Mouse (Mus musculus) naive thymus-derived CD4-positive, alpha-beta T cell, adult 2 months (primary cell): ENCODE measurements around the gene Zan.

Source experiments
- DNase-seq: peaks from one replicate; pipeline ENCODE4 v3.0.0-alpha.2; 2011; ENCODE audit warnings: low read depth

The Zan gene

GRCm38 (mm10) chr5:137476964-137477363 is at the start of gene Zan:
Gene Zan (minus strand): TSS chr5:137477064.
- DNase-seq = no peak

DNA sequence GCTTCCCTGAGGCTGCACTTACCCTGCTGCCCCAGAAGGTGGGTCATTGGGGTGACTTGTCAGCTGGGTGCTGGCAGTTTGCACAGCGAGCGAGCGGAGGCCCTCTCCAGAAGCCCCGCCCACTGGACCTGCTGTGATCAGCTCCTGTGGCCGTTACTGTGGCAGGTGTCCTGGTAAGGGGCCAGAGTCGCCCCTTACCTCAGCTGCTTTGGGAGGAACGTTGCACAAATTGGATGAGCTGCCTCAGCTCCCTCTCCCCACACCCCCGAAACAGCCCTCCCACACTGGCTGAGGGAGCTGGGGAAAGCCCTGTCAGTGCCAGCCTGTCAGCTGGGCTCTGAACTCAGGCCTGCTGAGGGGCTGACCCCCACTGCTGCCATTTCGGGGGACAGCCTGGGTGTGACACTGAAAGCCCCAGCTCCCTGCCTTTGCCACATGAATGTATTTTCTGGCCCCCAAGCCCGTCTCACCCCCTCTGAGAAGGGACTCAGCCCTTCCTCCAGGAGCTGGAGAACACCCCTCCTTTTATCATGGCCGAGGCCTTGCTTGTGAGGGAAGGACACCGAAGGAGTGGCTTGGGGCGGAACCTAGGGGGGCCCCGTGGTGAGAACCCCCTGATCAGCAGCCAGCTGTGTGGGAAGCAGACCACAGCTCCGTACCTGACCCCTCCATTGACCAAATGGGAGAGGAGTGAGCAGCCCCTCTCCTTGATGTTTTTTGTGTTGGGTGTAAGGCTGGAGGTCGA is 49.5 kb upstream of the Zan start:
- peak; percentile 33 for DNase-seq

DNA sequence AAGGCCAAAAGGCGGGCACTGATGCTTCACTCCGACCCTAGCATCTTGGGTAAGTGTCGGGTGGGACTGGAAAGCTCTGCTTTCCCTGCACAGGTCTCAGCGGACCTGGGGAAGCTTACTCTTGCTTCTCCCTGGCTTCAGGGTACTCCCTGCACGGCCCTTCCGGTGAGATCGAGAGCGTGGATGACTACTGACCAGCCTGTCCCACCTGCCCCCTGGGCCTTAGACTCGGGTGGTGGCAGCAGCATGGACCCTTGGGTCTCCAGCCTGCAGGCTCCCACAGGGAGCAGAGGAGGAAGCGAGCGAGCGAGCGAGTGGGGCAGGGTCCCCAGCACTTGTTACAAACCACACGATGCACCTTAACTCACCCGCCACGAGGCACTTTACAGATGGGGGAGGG is 48.6 kb upstream of the Zan start:
- DNase-seq = no peak

- DNase-seq = no peak
Observed at GRCm38 (mm10) chr5:137524671-137525070, 47.8 kb upstream of the Zan start.

GRCm38 (mm10) chr5:137524251-137524515 is 47.3 kb upstream of the Zan start:
- DNase-seq = no peak

DNA sequence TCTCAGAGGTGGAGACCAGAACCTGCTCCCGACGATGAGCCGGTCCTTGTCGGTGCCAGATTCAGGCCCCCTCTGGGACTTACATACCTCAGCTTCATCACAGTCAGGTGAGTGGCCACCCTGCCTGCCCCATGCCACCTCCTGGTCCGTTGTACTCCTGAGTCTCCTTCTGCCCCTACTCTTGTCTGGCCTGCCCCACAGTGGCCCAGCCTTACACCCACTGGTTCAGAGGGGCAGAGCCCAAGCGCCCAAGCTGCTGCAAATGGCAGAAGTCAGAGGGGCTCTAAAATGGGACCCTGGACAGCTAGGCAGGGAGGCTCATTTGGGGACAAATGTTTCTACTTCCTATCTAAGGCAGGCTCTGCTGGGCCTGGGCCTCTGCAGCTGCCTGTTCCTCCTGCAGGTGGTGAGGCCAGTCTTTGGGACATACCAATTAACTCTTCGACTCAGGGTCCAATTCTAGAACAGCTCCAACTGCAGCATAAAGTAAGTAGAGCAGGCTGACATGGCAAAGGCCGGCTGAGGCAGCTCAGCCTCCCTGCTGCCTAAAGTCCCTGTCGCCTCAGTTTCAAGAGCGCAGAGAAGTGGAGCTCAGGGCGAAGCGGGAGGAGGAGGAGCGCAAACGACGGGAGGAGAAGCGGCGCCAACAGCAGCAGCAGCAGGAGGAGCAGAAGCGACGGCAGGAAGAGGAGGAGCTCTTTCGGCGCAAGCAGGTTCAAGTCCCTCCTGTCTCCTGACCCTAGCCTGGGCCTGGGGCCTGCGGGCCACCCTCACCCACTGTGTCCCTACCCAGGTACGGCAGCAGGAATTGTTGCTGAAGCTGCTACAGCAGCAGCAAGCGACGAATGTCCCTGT is 46.8 kb upstream of the Zan start:
- no peak for DNase-seq

DNA sequence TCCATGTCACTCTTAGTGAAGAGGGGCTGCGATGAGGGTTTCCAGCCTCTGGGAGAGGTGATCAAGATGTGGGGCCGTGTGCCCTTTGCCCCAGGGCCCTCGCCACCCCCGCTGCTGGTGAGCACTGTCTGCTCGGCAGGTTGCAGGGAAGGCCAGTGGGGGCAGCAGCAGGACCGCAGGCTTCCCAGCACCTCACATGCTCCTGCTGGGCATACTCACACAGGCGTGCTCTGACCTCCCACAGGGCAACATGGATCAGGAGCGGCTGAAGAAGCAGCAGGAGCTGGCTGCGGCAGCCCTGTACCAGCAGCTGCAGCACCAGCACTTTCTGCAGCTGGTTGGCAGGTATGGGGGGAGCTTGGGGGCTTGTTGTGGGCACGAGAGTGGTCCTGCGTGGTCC is 45.8 kb upstream of the Zan start:
- no peak for DNase-seq

GRCm38 (mm10) chr5:137521861-137522260 is 45.0 kb upstream of the Zan start:
- no peak for DNase-seq

DNA sequence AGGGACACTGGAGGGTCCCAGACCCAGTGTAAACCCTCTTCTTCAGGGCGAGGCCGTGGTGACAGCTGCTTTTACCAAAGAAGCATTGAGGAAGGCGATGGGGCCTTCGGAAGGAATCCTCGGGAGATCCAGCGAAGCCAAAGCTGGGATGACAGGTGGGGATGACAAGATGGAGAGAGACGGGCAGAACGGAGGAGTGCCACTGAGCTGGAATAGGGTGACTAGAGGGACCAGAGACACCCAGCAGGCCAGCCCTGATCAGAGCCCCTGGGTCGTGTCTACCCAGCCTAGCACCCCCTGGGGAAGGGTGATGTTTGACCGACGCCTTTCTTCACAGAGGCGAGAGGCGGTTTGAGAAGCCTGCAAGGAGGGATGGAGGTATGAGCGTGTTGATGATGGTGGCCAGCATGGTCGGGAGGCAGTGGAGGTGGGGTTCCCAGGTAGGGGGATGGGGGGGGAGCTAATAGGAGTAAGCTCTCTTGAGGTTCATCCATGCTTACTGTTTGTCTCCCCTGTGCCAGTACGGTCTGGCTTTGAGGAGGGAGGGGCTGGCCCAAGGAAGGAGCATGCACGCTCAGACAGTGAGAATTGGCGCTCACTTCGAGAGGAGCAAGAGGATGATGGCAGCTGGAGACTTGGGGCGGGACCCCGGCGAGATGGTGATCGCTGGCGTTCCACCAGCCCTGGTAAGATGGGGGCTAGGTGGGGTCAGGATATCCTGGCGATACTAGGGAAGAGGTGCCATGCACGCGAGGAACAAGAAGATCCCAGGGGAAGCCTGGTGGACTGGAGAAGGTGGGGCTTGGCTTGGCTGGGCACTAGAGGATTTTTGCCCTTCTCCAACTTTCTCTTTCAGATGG is 43.1 kb upstream of the Zan start:
- DNase-seq = no peak

GRCm38 (mm10) chr5:137518436-137518835 is 41.6 kb upstream of the Zan start, which contains the start of gene Gigyf1:
Gene Gigyf1 (plus strand): TSS chr5:137518548.
- peak; percentile 49 for DNase-seq

GRCm38 (mm10) chr5:137514811-137515210 is 37.9 kb upstream of the Zan start:
- DNase-seq = no peak

GRCm38 (mm10) chr5:137513951-137514721 is 37.3 kb upstream of the Zan start:
- DNase-seq = no peak

DNA sequence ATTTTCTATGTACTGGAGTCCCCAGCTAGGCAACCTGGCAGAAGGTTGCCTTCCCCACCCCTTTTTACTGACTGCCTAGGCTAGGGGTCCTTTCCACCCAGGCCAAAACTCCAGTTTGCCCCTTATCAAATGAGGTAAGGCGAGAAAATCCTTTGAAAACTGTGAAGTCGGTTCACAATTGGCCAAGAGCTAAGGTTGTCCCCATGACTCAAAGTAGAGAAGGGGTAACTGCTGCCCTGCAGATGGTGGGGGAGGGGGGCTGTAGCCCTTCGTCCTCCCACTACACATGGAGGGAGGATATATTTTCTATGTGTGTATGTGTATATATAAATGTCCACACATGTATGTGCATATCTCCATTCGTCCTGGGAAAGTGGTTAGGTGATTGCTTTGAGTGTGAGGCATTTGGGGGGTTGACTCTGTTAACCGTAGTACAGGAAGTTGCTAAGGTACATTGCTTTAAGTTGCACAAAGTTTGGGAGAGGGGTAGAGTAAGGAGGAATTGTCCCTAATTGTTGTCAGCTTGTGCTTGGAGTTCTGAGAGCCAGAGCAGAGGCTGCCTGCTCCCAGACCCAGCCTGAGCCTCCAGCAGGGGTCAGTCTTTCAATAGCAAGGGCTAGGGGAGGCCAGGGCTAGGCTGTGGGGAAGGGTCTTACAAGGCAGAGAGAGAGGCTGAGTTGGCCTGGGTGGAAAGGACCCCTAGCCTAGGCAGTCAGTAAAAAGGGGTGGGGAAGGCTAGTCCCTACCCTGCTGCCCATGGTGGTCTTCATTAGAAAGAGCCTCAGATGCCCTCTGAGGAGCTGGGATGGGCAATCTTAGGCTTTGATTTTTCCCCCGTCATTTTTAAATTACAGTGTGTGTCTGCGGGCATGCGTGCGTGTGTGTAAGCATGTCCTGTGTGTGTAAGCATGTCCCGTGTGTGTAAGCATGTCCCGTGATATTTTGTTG is 36.3 kb upstream of the Zan start:
- peak; percentile 43 for DNase-seq

- DNase-seq = no peak
Observed at GRCm38 (mm10) chr5:137511706-137512105, 34.8 kb upstream of the Zan start.

GRCm38 (mm10) chr5:137510573-137511390 is 33.9 kb upstream of the Zan start:
- DNase-seq = peak; percentile 26

DNA sequence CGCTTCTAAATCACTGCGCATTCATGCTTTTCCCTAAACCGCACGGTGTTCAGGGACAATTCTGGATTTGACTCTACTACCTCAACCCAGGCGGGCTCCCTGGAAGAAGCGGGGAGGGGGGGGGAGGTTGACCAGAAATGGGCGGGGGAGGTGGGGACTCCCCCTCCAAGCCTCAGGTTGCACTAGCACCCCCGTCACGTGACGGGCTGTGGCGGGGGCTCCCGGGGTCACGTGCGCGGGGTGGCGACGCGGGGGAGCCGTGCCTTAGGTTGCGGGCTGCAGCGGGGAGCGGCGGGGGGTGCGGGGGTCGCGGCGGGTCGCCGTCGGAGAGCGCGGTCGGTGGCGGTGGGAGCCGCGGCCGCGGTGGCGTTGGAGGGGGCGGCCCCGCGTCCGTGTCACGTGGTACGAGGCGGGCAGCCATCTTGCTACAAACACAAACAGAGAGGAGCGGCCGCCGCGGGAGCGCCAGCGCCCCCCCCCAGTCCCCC is 33.2 kb upstream of the Zan start:
- DNase-seq = peak; percentile 82

DNA sequence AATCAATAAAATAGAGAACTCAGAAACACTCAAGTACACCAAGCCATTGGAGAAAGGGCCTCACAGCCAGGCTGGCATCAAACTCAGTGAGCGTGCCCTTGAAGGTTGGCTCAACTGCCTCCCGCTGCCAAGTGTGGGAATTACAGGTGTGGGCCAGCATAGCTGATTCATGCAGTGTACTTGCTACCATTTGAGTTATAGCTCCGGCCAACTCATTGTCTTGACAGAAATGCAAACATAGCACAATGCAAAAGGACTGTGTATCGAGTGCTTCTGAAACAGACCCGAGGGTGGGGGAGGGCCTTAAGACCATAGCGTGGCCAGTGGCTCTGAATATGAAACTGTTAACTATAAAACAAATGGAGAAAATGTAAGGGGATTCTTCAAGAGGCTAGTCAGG is 27.2 kb upstream of the Zan start:
- no peak for DNase-seq

GRCm38 (mm10) chr5:137502667-137503110 is 25.8 kb upstream of the Zan start:
- DNase-seq = no peak
